Mouse (Mus musculus): ENCODE results near the gene Kcnab3. TPM values are rescaled to one million over a fixed set of nuclear protein-coding genes. Genes with fewer than 3 reads are reported as not detected.

Kcnab3 gene
- polyA plus RNA-seq, 1 experiment, result 2.0 TPM

DNA sequence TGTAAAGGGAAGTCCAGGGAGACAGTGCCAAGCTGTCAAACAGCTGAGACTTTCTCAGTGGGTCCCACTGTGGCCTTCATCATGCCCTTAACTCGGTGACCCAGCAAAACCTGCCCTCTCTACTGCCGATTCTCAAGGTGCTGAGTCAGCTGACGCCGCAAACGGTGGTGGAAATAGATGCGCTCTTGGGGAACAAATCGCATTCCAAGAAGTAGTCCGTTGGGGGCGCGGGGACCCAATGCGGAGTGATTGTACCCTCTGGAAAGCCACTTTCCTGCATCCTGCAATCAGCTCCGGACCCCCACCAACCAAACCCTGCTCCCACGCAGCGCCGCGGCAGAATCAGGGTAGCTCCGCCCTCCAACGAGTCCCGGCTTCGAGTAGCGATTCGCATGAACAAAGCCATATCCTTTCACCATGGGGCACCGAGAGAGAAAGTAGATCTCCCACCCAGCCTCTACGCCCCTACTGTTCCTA is 5.9 kb downstream of the Kcnab3 start:
- Histone ChIP-seq H3K36me3 (ENCODE audit: control insufficient read depth, insufficient read depth) (no peaks in the 10 kb centered on the region), H3K27me3 (ENCODE audit: control insufficient read depth, insufficient read depth, insufficient read length) (no peaks in the 10 kb centered on the region), H3K79me2 (ENCODE audit: control insufficient read depth, insufficient read depth) (no peaks in the 10 kb centered on the region), H3K4me2 (ENCODE audit: low read depth) (peak overlapping the region; percentile 47), H3K4me3 (peak overlapping the region; percentile 7), H3ac (ENCODE audit: control insufficient read depth, insufficient read length) (no peak overlapping the region)
- TF ChIP-seq CEBPB (IDR thresholded peaks at IDR 0.05; ENCODE audit: insufficient read depth, poor library complexity, severe bottlenecking), result no peak
- no peak for TF ChIP-seq SRF (IDR thresholded peaks at IDR 0.05; ENCODE audit: control insufficient read depth, insufficient read length, low read depth)
- TF ChIP-seq POLR2A (IDR thresholded peaks at IDR 0.05; ENCODE audit: insufficient read length, low read depth), result peak; percentile 43

DNA sequence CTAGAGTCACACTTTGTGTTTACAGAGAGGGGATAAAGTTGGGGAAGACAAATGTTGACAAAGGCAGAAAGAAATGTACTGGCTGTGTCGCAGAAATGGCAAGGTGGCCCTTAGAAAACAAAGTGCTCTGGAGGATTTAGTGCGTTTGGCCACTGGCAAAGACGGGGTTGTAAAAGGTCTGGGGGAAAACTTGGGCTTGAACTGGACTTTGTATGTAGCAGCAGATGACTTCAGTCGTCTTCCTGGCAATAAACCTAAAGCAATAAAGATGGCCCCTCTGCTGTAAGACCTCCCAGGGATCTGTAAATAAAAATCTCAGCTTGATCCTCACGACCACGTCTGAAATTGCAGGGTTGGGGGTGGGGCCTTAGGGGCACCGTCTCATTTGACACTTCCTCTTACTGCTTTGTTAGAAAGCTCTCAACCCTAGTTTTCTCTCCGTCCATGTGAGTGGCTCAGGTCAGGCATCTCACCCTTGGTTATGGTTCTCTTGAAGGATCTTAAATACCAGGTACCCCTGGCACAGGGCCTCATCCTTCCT is 6.7 kb downstream of the Kcnab3 start:
- Histone ChIP-seq H3K79me2 (ENCODE audit: control insufficient read depth, insufficient read depth) (no peaks in the 10 kb centered on the region), H3K4me2 (ENCODE audit: low read depth) (peak overlapping the region; percentile 47), H3K27me3 (ENCODE audit: control insufficient read depth, insufficient read depth, insufficient read length) (no peaks in the 10 kb centered on the region), H3ac (ENCODE audit: control insufficient read depth, insufficient read length) (no peak overlapping the region), H3K4me3 (no peak overlapping the region), H3K36me3 (ENCODE audit: control insufficient read depth, insufficient read depth) (no peaks in the 10 kb centered on the region)
- TF ChIP-seq MAX (IDR thresholded peaks at IDR 0.05; ENCODE audit: low read depth), result no peak
- no peak for TF ChIP-seq REST (IDR thresholded peaks at IDR 0.05; ENCODE audit: insufficient read depth, insufficient read length)
- no peak for TF ChIP-seq USF1 (IDR thresholded peaks at IDR 0.05; ENCODE audit: low read depth)

DNA sequence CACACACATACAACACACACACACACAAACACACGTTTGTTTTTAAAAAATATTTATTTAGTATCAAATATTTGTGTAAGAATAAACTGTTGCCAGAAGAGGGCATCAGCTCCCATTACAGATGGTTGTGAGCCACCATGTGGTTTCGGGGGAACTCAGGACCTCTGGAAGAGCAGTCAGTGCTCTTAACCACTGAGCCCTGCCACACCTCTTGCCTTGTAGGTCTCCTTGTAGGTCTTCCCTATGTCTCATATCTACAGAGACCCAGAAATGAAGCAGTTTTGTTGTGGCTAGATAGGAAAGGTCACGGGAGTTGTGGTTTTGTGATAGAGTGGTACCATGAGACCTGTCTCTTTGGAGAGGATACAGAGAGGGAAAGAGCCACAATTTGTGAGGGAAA is 7.9 kb downstream of the Kcnab3 start:
- no peak overlapping the region for H3K4me3 ChIP-seq
- H3K4me2 ChIP-seq (ENCODE audit: low read depth), result peak overlapping the region; percentile 59
- H3K27me3 ChIP-seq (ENCODE audit: control insufficient read depth, insufficient read depth, insufficient read length), result no peaks in the 10 kb centered on the region
- H3K36me3 ChIP-seq (ENCODE audit: control insufficient read depth, insufficient read depth), result no peaks in the 10 kb centered on the region
- no peak overlapping the region for H3ac ChIP-seq (ENCODE audit: control insufficient read depth, insufficient read length)
- no peaks in the 10 kb centered on the region for H3K79me2 ChIP-seq (ENCODE audit: control insufficient read depth, insufficient read depth)
- TF ChIP-seq REST (IDR thresholded peaks at IDR 0.05; ENCODE audit: insufficient read depth, insufficient read length) (no peak), USF1 (IDR thresholded peaks at IDR 0.05; ENCODE audit: low read depth) (peak; percentile 13)

DNA sequence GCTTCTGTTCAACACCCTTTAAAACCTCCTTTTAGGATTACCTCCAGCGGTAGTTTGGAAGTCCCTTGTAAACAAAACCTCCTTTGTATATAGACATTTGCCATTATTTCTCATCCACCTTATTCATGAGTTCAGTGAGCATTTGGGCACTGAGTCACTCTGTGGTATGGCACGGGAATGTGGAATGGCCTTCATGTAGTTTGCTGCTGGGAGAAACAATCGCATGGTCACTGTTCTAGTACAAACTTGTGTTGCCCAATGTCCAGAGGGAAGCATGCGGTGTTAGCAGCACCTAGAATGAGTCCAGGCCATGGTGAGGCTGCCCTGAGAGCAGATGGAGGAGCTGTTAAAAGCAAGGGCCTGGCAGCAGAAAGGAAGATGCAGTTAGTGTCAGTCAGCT is 8.7 kb downstream of the Kcnab3 start:
- TF ChIP-seq CEBPB (IDR thresholded peaks at IDR 0.05; ENCODE audit: insufficient read depth, poor library complexity, severe bottlenecking) (0 out of 2 replicates have a peak, but pooled peaks have one; percentile 34), REST (IDR thresholded peaks at IDR 0.05; ENCODE audit: insufficient read depth, insufficient read length) (no peak), MAX (IDR thresholded peaks at IDR 0.05; ENCODE audit: low read depth) (no peak), POLR2A (IDR thresholded peaks at IDR 0.05; ENCODE audit: insufficient read length, low read depth) (no peak), POLR2AphosphoS2 (IDR thresholded peaks at IDR 0.05; ENCODE audit: insufficient read length, low read depth) (no peak), MYOG (IDR thresholded peaks at IDR 0.05; ENCODE audit: control insufficient read depth in 1 of 3, insufficient read depth in 1 of 3, insufficient read length in 2 of 3, low read depth in 2 of 3) (no peak), TCF3 (IDR thresholded peaks at IDR 0.05; ENCODE audit: insufficient read length, low read depth) (no peak), SRF (IDR thresholded peaks at IDR 0.05; ENCODE audit: control insufficient read depth, insufficient read length, low read depth) (no peak), MYOD1 (IDR thresholded peaks at IDR 0.05; ENCODE audit: control insufficient read depth in 1 of 3, insufficient read length in 2 of 3, low read depth in 2 of 3) (peak in 1 of 3 experiments; percentile 17), USF1 (IDR thresholded peaks at IDR 0.05; ENCODE audit: low read depth) (no peak), TCF12 (IDR thresholded peaks at IDR 0.05; ENCODE audit: insufficient read depth, poor library complexity, severe bottlenecking) (no peak), E2F4 (IDR thresholded peaks at IDR 0.05; ENCODE audit: insufficient read depth) (no peak)
- H3K36me3 ChIP-seq (ENCODE audit: control insufficient read depth, insufficient read depth), result no peaks in the 10 kb centered on the region
- H3K4me3 ChIP-seq, result no peak overlapping the region
- no peaks in the 10 kb centered on the region for H3K79me2 ChIP-seq (ENCODE audit: control insufficient read depth, insufficient read depth)
- no peaks in the 10 kb centered on the region for H3K27me3 ChIP-seq (ENCODE audit: control insufficient read depth, insufficient read depth, insufficient read length)
- peak overlapping the region; percentile 59 for H3K4me2 ChIP-seq (ENCODE audit: low read depth)
- H3ac ChIP-seq (ENCODE audit: control insufficient read depth, insufficient read length), result no peak overlapping the region

DNA sequence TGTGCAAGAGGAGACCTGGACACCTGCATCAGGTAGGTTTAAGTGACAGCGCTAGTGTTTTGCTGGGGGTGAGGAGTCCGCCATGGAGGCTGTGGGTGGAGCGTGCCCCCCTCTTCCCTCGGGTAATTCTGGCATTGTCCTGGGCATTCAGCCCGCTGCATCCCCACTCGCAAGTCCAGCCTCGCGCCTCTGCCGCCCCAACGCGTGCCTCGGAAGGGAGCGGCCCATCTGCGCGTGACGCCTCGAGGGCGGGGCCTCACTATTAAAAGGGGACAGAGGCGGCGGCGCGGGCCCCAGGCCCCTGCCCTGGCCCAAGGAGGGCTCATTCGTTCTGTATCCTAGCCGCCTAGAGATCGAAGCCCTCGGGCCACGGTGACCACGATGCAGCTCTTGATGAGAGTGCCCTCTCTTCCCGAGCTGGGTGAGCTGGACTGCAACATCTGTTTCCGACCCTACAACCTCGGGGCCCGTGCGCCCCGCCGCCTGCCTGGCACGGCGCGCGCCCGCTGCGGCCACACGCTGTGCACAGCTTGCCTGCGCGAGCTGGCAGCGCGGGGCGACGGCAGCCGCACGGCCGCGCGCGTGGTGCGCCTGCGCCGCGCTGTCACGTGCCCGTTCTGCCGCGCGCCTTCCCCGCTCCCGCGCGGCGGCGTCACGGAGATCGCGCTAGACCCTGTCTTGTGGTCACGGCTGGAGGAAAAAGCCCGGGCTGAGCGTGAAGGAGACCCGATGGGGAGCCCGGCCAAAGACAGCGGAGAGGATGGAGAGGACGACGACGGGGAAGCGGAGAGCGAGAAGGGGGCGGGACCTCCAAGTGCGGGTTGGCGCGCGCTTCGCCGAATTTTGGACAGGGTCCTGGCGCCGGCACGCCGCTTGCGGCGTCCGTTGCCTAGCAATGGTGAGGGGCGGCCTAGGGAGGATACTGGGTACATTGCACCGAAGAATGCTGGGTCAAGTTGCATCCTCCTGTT is 14.4 kb downstream of the Kcnab3 start, which contains the start of gene Rnf227:
Gene Rnf227, plus strand, starts transcription at position 301 of the 971 bp plus-strand sequence.
- Histone ChIP-seq H3K36me3 (ENCODE audit: control insufficient read depth, insufficient read depth) (peaks cover 12% of the 10 kb centered on the region), H3K27me3 (ENCODE audit: control insufficient read depth, insufficient read depth, insufficient read length) (no peaks in the 10 kb centered on the region), H3ac (ENCODE audit: control insufficient read depth, insufficient read length) (peak within 1 kb of the TSS; percentile 5), H3K79me2 (ENCODE audit: control insufficient read depth, insufficient read depth) (no peaks in the 10 kb centered on the region), H3K4me2 (ENCODE audit: low read depth) (peak within 1 kb of the TSS; percentile 79), H3K4me3 (peak within 1 kb of the TSS; percentile 20)
- TF ChIP-seq POLR2A (IDR thresholded peaks at IDR 0.05; ENCODE audit: insufficient read length, low read depth) (peak; percentile 79), TCF3 (IDR thresholded peaks at IDR 0.05; ENCODE audit: insufficient read length, low read depth) (peak; percentile 16), MYOD1 (IDR thresholded peaks at IDR 0.05; ENCODE audit: control insufficient read depth in 1 of 3, insufficient read length in 2 of 3, low read depth in 2 of 3) (peak in 2 of 3 experiments; percentile 1 to 69), CEBPB (IDR thresholded peaks at IDR 0.05; ENCODE audit: insufficient read depth, poor library complexity, severe bottlenecking) (no peak), POLR2AphosphoS2 (IDR thresholded peaks at IDR 0.05; ENCODE audit: insufficient read length, low read depth) (peak; percentile 85), SRF (IDR thresholded peaks at IDR 0.05; ENCODE audit: control insufficient read depth, insufficient read length, low read depth) (no peak), USF1 (IDR thresholded peaks at IDR 0.05; ENCODE audit: low read depth) (peak; percentile 69), E2F4 (IDR thresholded peaks at IDR 0.05; ENCODE audit: insufficient read depth) (no peak), MAX (IDR thresholded peaks at IDR 0.05; ENCODE audit: low read depth) (no peak), REST (IDR thresholded peaks at IDR 0.05; ENCODE audit: insufficient read depth, insufficient read length) (no peak), TCF12 (IDR thresholded peaks at IDR 0.05; ENCODE audit: insufficient read depth, poor library complexity, severe bottlenecking) (no peak), MYOG (IDR thresholded peaks at IDR 0.05; ENCODE audit: control insufficient read depth in 1 of 3, insufficient read depth in 1 of 3, insufficient read length in 2 of 3, low read depth in 2 of 3) (no peak)

Measured in myocyte (in vitro differentiated cells).